Mouse (Mus musculus) frontal cortex, postnatal 10 days (tissue): ENCODE results near the gene Zbtb48.

Experiments
- DNase-seq, 2 experiments: peaks; one replicate each; pipeline ENCODE4 v3.0.0; 2022; ENCODE audit warnings: low spot score in 2 of 2, mixed read lengths in 1 of 2

Zbtb48 gene

GRCm38 (mm10) chr4:152001335-152001734 lies 26.1 kb downstream of the Zbtb48 start:
- no peak for DNase-seq

GRCm38 (mm10) chr4:152000906-152001305 lies 26.6 kb downstream of the Zbtb48 start:
- no peak for DNase-seq

GRCm38 (mm10) chr4:151999481-151999880 lies 28.0 kb downstream of the Zbtb48 start:
- no peak for DNase-seq

DNA sequence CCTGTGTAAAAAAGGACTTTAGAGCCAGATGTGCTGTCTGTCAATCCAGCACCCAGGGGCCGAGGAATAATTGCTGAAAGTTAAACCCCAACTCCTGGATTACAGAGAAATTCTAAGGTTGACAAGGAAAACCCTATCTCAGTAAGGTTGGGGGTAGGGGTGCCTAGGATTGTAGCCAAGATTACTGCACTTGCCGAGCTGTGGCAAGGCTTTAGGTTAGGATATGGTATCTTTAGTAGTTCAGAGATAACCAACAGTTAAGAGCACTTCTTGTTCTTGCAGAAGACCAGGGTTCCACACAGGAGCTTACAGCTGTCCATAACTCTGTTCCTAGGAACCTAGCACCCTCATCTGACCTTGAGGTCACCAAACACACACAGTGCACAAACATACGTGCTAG lies 29.8 kb downstream of the Zbtb48 start:
- no peak for DNase-seq

- DNase-seq = no peak
These were observed 30.6 kb downstream of the Zbtb48 start for GRCm38 (mm10) chr4:151996951-151997222.

GRCm38 (mm10) chr4:151996173-151996950 lies 31.1 kb downstream of the Zbtb48 start, which contains the start of gene Phf13:
TSS of gene Phf13 (minus strand) at chr4:151996258.
- DNase-seq = peak; percentile 99

DNA sequence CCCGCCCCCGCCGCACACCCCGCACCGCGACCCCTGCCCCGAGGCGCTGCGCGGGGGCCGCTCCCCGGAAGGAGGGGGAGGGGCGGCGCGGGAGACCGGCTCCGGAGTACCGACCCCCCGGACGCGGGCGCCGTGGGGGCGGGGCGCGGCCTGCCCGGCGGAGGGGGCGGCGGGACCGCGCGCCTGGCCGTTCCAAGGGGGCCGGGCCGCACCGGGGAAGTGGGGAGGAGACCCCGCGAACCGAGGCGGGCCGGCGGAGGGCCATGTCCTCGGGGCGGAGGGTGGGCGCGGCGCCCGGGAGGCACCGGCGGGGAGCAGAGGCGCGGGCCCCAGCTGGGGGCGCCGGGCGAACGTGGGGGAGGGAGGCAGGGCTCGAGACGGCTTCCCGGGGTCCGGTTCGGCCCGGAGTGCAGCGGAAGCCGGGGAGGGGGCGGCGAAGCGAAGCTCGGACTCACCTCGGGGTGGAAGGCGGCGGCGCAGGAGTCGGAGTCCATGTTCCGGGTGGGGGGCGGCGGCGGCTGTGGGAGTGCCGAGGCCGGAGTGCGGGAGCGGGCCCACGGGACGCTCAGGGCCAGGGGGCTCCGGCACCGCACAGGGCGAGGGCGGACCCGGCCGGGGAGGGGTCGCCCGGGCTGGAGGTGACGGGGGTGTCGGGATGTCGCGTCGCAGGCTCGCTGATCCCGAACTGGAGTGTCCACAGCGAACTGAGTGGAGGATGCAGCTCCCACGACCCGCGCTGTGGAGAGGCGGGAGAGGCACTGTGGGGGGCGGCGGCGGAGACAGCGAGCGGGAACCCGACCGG lies 31.9 kb downstream of the Zbtb48 start:
- DNase-seq = peak in 1 of 2 experiments; percentile 68

DNA sequence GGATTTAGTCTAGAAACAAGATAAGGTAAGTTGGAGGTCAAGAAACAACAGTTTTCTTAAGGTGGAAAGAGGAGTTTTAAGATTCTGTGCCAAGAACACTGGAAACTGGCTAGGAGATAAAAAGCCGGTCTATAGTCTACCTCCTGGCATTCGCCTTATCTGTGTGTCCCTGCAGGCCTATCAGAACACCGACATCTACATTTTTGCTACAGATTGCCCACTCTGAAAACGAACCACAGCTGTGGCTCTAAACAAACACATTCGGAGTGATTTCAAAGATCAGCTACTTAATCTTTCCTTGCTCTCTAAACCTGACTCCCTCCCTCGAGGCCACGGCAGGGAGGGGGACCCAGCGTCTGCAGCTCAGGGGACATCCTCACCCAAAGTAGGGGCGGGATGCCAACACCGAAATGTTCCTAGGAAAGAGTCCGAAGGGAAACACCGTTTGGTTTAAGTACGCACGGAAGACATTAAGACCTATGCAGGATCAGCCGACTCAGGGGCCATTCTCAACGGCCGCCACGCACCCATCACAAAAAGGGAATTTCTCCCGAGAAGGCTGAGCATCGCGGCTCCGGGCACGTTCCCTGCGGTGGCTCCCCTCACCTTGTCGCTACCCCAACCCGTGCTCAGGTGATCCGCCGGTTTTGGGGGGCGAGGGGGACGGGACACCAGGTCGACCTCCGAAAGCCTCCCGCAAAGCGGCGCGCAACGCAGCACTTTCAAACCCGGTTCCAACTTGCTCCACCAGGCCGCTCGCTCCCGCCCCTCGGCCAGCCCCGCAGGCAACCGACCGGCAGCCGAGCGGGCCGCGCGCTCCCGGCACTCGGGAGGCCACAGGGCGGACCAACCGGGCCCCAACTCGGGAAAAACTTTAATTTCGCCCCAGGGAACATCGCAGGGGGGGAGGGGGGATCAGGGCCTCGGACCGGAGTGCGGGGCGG lies 33.0 kb downstream of the Zbtb48 start:
- DNase-seq = no peak

- no peak for DNase-seq
These were observed 34.4 kb downstream of the Zbtb48 start for GRCm38 (mm10) chr4:151993035-151993434.

GRCm38 (mm10) chr4:151992091-151992490 lies 35.4 kb downstream of the Zbtb48 start:
- DNase-seq = no peak

GRCm38 (mm10) chr4:151989110-151989488 lies 38.4 kb downstream of the Zbtb48 start:
- no peak for DNase-seq

DNA sequence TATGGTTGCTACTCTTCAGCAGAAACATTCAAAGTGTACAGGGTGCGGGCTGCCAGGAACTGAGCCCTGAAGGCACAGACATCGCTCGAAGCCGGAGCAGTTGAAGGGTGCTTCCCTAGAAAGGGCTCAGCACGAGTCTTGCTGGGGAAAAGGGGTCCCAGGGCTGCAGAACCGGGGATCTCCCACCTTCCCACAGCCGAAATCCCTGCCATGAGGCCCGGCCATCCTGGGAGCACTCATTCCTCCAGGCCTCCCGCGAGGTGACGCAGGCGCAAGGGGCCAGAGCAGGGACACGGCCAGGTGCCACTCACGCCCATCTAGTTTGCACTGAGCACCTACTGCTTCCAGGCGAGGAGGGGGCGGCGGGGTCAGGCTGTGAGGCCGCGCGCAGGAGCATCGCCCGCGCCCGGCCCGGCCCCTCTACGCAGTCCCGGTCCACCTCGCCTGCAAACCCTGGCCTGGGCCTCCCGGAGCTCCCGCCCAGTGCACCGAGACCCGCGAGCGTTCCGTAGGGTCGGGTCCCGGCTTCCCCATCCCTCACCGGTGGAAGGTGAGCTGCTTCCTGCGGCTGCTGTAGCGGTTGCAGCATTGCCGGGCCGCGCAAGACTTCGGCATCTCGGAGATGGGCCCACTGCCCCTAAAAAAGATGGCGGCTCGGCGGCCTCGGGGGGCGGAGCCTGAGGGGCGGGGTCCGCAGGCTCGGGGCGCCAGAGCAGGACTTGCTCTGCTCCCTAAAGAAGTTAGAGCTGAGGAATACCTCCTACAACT lies 38.9 kb downstream of the Zbtb48 start, which contains the start of gene Thap3:
Gene Thap3, minus strand, starts transcription at position 656 of the 768 bp plus-strand sequence.
- peak in 1 of 2 experiments; percentile 81 for DNase-seq

DNA sequence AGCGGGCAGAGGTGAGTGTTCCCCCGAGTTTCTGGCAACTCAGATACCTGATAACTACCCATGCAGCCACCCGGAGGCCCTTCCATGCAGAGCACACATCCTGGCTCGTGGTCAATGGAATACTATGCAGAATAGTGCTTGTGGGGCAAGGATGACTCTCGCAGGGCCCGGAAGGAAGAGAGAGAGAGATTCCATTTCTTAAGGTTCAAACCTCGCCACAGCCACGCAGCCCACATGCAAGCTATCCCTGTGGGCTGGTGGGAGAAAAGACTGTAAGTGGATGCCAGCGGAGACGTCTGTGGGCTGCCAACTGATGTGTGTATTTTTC lies 39.5 kb downstream of the Zbtb48 start:
- no peak for DNase-seq

GRCm38 (mm10) chr4:151986650-151987049 lies 40.8 kb downstream of the Zbtb48 start:
- DNase-seq = no peak

DNA sequence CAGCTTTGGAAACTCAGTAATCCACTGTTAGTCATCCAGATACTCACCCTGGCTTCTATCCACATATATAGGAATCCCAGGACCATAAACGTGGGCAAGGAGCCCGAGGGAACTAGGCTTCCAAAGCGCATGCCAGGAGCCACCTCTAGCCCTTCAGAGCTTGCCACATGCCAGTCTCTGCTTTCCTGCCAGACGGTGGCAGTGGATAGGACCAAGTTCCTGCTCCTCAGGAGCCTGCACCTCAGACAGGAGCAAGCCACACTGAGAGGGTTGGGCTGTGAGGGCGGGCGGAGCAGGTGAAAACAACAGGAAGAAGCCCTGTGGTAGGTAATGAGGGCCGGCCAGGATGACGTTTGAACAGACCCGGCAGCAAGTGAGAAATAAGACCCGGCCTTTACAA lies 41.6 kb downstream of the Zbtb48 start:
- no peak for DNase-seq

DNA sequence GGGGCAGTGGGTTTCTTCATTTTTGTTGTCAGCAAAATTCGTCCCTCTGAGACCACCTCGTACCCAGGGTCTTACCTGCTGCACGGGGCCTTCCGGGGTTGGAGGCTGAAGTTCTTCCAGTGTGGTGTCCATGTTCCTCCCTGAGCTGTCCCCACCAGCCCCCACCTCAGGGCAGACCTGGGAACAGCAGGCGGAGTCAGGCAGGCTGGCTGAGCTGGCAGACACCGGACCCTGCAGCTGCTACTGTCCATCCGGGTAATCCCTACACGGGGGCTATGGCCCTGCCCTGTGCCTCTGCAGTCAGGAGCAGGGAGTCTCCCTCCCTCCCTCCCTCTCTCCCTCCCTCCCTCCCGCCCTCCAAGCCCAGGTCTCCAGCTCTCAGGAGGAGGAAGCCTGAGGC lies 43.9 kb downstream of the Zbtb48 start:
- no peak for DNase-seq

DNA sequence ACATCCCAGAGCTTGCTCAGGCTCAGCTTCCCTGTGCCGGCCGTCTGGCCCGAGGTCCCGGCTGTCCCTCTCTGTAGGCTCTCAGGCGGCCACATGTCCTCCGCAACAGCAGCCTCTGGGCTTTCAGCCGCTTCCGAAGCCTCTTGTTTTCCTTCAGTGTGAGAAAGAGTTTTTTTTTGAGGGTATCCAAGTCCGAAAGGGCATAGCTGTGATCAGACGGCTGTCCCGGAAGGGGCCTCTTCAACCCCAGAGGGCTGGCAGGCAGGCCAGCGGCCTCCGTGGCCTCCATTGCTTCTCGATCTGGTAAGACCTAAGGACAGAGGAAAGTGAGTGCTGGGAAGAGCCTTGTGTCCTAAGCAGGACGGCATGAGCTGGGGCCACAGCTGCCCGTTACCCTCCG lies 44.4 kb downstream of the Zbtb48 start:
- no peak for DNase-seq

GRCm38 (mm10) chr4:151981363-151981762 lies 46.1 kb downstream of the Zbtb48 start:
- peak; percentile 69 to 81 for DNase-seq

DNA sequence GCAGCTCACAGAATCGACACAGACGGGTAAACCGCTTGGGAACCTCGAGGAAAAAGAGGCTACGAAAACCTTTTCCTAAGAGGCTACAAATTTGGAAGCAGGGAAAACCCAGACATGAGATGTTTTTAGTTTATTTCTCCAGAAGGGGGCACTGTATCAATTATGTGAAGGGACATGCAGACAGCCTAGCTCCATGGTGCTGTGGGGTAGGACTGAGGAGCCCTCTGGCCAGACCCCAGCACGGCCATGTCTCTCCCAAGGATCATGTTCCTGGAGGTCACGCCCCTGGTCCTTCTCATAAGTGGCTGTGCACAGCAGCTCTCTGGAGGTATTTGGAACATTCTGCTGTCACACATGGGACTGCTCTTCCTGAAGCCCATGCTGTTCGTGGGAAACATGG lies 46.8 kb downstream of the Zbtb48 start:
- no peak for DNase-seq

GRCm38 (mm10) chr4:151977748-151978147 lies 49.7 kb downstream of the Zbtb48 start:
- peak; percentile 68 to 84 for DNase-seq

- DNase-seq = no peak
These were observed 52.0 kb downstream of the Zbtb48 start for GRCm38 (mm10) chr4:151975441-151975840.
